Mouse (Mus musculus): ENCODE data around the gene Cav3. TPM values are rescaled to one million over a fixed set of nuclear protein-coding genes. Genes with fewer than 3 reads are reported as not detected.

Cav3 gene
- polyA plus RNA-seq, 1 experiment from 2014 or later, result not detected

- no peak for ATAC-seq
- DNase-seq (ENCODE audit: low read depth, low spot score), result no peak
- H3K27me3 ChIP-seq, result no peaks in the 10 kb centered on the region
- TF ChIP-seq CTCF (IDR thresholded peaks at IDR 0.05), result no peak
- ChIA-PET POLR2A (no interaction called here), CTCF (no interaction called here)
- in situ Hi-C loops (cut with MboI; ENCODE audit: low pct_unique_long_range_greater_than_20kb), result loop anchor here (5.0 kb wide), 1 partner anchor 73 kb away; no protein-coding TSS in a partner anchor
Measured at GRCm38 (mm10) chr6:112479861-112480260, 20.6 kb downstream of the Cav3 start.

GRCm38 (mm10) chr6:112484316-112484715 lies 25.0 kb downstream of the Cav3 start:
- in situ Hi-C loops (cut with MboI; ENCODE audit: low pct_unique_long_range_greater_than_20kb), result no loop called here
- H3K27me3 ChIP-seq, result no peaks in the 10 kb centered on the region
- ATAC-seq (peak; percentile 58), DNase-seq (ENCODE audit: low read depth, low spot score) (no peak)
- ChIA-PET CTCF (interaction anchor here (0.7 to 0.9 kb wide), 2 partner anchors 74 to 77 kb away, joined by 3 read pairs; no protein-coding TSS in a partner anchor), POLR2A (interaction anchor here (0.6 kb wide), 1 partner anchor 41 kb away, joined by 3 read pairs; no protein-coding TSS in a partner anchor)
- no peak for TF ChIP-seq CTCF (IDR thresholded peaks at IDR 0.05)

GRCm38 (mm10) chr6:112487993-112488392 lies 28.7 kb downstream of the Cav3 start:
- ATAC-seq, result no peak
- in situ Hi-C loops (cut with MboI; ENCODE audit: low pct_unique_long_range_greater_than_20kb), result no loop called here
- ChIA-PET CTCF (no interaction called here), POLR2A (no interaction called here)
- H3K27me3 ChIP-seq, result no peaks in the 10 kb centered on the region
- DNase-seq (ENCODE audit: low read depth, low spot score), result no peak
- TF ChIP-seq CTCF (IDR thresholded peaks at IDR 0.05), result no peak

- ChIA-PET POLR2A (no interaction called here), CTCF (no interaction called here)
- no peak for TF ChIP-seq CTCF (IDR thresholded peaks at IDR 0.05)
- ATAC-seq, result no peak
- DNase-seq (ENCODE audit: low read depth, low spot score), result no peak
- in situ Hi-C loops (cut with MboI; ENCODE audit: low pct_unique_long_range_greater_than_20kb), result no loop called here
- no peaks in the 10 kb centered on the region for H3K27me3 ChIP-seq
Measured at GRCm38 (mm10) chr6:112488821-112489180, 29.5 kb downstream of the Cav3 start.

GRCm38 (mm10) chr6:112489181-112489909 lies 30.0 kb downstream of the Cav3 start:
- H3K27me3 ChIP-seq, result no peaks in the 10 kb centered on the region
- no peak for DNase-seq (ENCODE audit: low read depth, low spot score)
- POLR2A ChIA-PET, result no interaction called here
- CTCF ChIA-PET, result no interaction called here
- in situ Hi-C loops (cut with MboI; ENCODE audit: low pct_unique_long_range_greater_than_20kb), result no loop called here
- no peak for TF ChIP-seq CTCF (IDR thresholded peaks at IDR 0.05)
- no peak for ATAC-seq

GRCm38 (mm10) chr6:112489910-112490559 lies 30.7 kb downstream of the Cav3 start, which contains the start of gene Oxtr:
Gene Oxtr, minus strand, starts transcription at chr6:112489943.
- ATAC-seq (no peak), DNase-seq (ENCODE audit: low read depth, low spot score) (no peak)
- POLR2A ChIA-PET, result no interaction called here
- no peak for TF ChIP-seq CTCF (IDR thresholded peaks at IDR 0.05)
- CTCF ChIA-PET, result interaction anchor here (0.9 to 1.5 kb wide), 6 partner anchors 9 to 255 kb away, joined by 3 to 6 read pairs (median 3); no protein-coding TSS in a partner anchor
- H3K27me3 ChIP-seq, result no peaks in the 10 kb centered on the region
- in situ Hi-C loops (cut with MboI; ENCODE audit: low pct_unique_long_range_greater_than_20kb), result loop anchor here (10.0 kb wide), 3 partner anchors 175 to 515 kb away; partner anchors contain the start of gene Rad18

GRCm38 (mm10) chr6:112490625-112491242 lies 31.4 kb downstream of the Cav3 start:
- ATAC-seq, result peak; percentile 75
- TF ChIP-seq CTCF (IDR thresholded peaks at IDR 0.05), result no peak
- ChIA-PET CTCF (interaction anchor here (0.8 to 1.6 kb wide), 13 partner anchors 10 to 254 kb away, joined by 3 to 6 read pairs (median 3); no protein-coding TSS in a partner anchor), POLR2A (interaction anchor here (0.7 kb wide), 1 partner anchor 210 kb away, joined by 3 read pairs; no protein-coding TSS in a partner anchor)
- no peaks in the 10 kb centered on the region for H3K27me3 ChIP-seq
- in situ Hi-C loops (cut with MboI; ENCODE audit: low pct_unique_long_range_greater_than_20kb), result loop anchor here (10.0 kb wide), 3 partner anchors 174 to 514 kb away; partner anchors contain the start of gene Rad18
- DNase-seq (ENCODE audit: low read depth, low spot score), result peak; percentile 31

- ATAC-seq (no peak), DNase-seq (ENCODE audit: low read depth, low spot score) (no peak)
- no peaks in the 10 kb centered on the region for H3K27me3 ChIP-seq
- ChIA-PET CTCF (interaction anchor here (0.8 to 1.6 kb wide), 9 partner anchors 10 to 206 kb away, joined by 3 to 6 read pairs (median 4); no protein-coding TSS in a partner anchor), POLR2A (no interaction called here)
- in situ Hi-C loops (cut with MboI; ENCODE audit: low pct_unique_long_range_greater_than_20kb), result loop anchor here (10.0 kb wide), 3 partner anchors 173 to 513 kb away; partner anchors contain the start of gene Rad18
- no peak for TF ChIP-seq CTCF (IDR thresholded peaks at IDR 0.05)
Measured at GRCm38 (mm10) chr6:112491521-112491920, 32.2 kb downstream of the Cav3 start.

- ChIA-PET CTCF (no interaction called here), POLR2A (no interaction called here)
- no peaks in the 10 kb centered on the region for H3K27me3 ChIP-seq
- in situ Hi-C loops (cut with MboI; ENCODE audit: low pct_unique_long_range_greater_than_20kb), result loop anchor here (10.0 kb wide), 3 partner anchors 172 to 512 kb away; partner anchors contain the start of gene Rad18
- DNase-seq (ENCODE audit: low read depth, low spot score), result no peak
- no peak for TF ChIP-seq CTCF (IDR thresholded peaks at IDR 0.05)
- no peak for ATAC-seq
Measured at GRCm38 (mm10) chr6:112492656-112493055, 33.4 kb downstream of the Cav3 start.

- in situ Hi-C loops (cut with MboI; ENCODE audit: low pct_unique_long_range_greater_than_20kb), result loop anchor here (10.0 kb wide), 3 partner anchors 171 to 511 kb away; partner anchors contain the start of gene Rad18
- H3K27me3 ChIP-seq, result no peaks in the 10 kb centered on the region
- DNase-seq (ENCODE audit: low read depth, low spot score) (no peak), ATAC-seq (no peak)
- ChIA-PET POLR2A (no interaction called here), CTCF (no interaction called here)
- no peak for TF ChIP-seq CTCF (IDR thresholded peaks at IDR 0.05)
Measured at GRCm38 (mm10) chr6:112493371-112493770, 34.1 kb downstream of the Cav3 start.

Data from Patski (cell line).